Mouse (Mus musculus): ENCODE measurements around the gene Bcl11a.
A peak's percentile ranks its signal among the peaks of the same experiment; 100 is the strongest.

Bcl11a gene

DNA sequence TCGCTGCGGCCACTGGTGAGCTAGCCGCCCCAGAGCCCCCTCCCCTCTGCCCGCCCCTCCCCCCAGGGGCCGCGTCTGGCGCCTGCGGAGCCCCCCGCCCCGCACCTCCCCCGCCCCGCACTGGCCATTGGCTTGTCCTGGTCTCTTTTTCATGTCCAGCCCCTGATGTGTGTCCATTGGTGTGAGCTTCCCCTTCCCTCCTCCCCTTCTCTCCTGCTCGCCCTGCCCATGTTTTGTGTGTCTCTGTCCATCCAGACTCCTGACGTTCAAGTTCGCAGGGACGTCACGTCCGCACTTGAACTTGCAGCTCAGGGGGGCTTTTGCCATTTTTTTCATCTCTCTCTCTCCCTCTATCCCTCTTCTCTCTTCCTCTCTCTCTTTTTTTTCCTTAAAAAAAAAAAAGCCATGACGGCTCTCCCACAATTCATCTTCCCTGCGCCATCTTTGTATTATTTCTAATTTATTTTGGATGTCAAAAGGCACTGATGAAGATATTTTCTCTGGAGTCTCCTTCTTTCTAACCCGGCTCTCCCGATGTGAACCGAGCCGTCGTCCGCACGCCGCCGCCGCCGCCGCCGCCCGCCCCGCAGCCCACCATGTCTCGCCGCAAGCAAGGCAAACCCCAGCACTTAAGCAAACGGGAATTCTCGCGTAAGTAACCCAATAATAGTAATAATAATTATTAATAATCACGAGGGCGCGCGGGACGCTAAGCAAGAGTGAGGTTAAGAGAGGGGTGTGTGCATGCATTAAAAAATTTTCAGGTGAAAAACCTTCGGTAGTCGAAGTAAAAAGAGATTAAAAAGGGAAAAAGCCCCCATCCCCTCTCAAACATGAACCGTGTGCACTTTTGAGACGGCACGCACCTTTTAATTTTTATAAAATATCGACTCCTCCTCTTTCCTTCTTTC, at the start of gene Bcl11a:
Bcl11a (plus strand) TSS at position 262 of the 911 bp plus-strand sequence.
- peak; percentile 38 for DNase-seq (ENCODE audit: low spot score)

DNA sequence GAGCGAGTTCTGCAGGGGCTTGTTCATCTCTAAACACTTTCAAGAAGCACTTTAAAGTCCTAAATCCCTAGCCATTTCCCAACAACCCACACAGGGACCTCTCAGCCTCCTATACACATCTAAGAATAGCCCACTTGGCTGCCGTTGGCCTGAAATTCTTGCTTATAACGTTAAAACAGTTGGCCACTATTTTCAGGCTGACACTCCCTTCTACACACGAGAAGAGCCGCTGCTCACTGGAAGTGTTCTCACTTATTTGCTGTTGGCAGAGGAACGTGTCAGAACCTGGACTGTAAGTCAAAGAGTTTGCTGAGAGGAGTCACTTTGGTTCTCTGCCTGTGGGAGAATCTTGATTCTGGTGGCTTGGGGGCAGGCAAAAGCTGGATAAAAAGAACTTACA, 33.8 kb upstream of the Bcl11a start:
- DNase-seq (ENCODE audit: low spot score) = no peak

DNA sequence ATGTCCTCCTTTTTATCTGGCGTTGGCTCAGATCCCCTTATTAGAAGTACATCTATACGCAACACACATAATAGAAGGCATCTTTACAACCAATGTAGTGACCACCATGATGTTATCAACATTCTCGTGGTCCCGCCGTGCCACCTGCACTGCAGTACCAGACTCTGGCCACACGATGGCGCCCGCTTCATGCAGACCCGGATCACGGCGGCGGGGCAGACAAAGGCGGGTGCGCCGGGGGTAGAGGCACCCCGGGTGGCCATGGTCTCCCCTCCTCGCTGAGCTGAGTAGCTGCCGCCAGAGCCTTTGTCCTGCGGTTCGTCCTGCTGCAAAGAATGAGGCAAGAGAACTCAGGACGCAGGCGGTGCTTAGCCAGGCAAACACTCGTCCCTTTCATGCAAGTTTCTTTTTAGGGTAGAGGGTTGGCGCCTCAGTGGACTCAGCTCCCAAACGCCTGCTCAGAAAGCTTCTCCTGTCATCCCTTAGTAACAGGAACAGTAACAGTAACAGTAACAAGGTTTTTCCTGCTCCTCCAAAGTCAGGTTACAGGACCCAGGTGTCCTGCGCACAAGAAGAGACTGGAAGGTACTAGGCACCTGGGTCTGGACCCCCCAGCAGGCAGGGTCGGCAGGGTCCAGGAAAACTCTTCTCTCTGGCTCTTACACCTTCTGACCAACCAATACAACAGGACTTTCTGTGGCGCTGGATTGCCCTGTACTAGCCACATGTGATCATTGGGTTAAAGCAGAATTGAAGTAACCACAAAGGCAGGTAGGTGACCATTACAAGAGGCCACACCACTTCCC, 28.4 kb upstream of the Bcl11a start:
- DNase-seq (ENCODE audit: low spot score) = peak; percentile 62

DNA sequence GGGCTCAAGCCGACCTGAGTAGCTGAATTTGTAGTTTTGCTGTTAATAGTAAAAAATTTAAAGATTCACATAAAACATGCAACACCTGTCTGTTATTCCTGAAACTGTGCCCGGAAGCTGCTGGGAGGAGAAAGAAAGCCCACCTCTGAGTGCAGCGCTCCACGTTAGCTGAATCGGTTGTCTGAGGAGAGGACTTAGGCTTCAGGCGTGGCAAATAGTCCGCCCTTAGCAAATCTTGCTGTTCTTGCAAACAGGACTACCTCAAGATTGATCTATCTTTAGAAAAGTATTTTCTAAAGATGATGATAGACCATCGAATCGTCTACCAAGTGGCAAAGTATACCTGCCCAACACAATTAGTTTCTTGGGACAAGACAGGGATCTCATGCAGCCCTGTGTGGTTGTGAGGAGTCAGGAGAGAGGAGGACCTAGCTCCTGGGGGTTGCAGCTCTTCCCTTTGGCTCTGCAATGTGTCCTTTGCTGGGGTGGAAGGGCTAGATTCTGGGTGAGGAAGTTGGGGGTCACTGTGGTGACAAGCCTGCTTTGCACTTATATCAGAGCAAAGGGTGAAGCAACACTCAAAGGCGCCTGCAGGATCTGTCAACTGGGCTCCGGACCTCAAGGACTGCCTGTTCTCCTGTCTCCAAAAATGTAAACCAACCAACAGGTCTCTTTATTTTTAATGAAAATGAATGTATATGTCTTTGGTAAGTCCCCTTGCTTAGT, 27.7 kb upstream of the Bcl11a start:
- no peak for DNase-seq (ENCODE audit: low spot score)

DNA sequence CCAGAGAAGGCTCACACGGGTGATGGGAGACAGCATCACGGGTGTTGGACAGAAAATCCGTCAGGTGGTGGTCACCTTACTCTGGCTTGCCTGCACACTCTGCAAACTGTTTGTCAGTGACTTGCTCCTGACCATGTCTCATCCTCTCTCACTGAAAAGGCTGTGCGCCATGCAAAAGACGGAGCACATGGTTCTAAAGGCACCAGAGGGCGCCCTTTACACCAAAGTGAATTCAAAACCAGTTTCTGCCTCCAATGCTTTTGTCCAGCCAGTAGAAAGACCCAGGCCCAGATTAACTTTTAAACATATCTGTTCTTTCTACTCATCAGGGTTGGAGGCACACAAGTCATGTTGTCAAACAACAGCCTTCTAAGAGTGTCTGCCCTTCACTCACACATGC, 25.0 kb upstream of the Bcl11a start:
- no peak for DNase-seq (ENCODE audit: low spot score)

DNA sequence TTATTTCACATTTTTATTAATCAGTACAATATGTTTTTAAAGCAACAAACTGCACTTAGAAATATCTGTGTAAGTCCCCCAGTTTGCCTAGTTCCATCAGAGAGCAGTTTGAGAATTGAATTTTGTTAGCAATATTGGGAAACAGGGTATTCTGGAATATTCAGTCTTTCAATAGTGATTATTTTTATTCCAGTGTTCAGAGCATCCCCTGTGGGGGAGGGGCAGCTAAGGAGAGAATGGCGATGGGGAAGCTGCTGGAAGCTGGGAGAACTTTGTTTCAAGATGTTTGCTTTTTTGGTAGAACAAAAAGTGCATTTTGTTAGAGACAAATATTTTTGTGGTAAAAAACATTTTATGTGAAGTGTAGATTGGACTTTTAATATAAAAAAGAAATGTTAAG, 18.7 kb upstream of the Bcl11a start:
- DNase-seq (ENCODE audit: low spot score) = no peak

DNA sequence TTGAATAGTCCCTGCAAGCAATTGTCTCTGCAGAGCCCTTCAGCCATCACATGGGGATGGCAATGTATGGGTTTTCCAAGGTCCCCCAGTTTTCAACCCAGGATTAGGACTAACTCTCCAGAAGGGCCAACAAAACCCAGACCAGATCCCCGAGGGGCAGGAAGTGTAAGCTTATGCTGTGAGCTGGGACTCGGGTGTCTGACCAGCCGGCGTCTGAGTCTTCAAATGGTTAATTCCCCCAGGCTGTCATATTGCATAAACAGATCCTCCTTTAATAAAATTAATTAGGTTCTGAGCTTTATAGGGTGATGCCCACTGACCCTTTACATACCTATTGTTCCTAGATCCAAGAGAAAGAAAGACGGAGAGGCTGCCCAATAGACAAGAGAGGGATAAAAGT, 17.4 kb upstream of the Bcl11a start:
- DNase-seq (ENCODE audit: low spot score) = no peak

DNA sequence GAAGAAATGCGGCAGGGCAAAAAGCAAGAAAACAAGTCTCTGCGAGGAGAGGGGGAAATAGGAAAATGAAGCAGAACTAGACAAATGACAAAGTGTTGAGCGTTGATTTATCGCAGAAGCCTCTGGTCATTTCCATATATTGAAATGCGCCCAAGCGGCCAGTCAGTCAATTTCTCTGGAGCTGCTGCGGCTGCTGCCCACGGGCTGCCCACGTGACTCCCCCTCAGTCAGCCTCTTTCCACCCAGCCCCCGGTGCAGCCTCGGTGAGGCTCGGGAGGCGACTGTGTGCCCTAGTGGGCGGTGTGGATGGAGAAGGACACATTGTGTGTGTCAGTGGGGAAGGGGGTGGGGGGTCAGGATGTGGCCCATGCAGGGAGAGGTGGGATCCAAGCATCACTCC, 16.0 kb upstream of the Bcl11a start:
- no peak for DNase-seq (ENCODE audit: low spot score)

DNA sequence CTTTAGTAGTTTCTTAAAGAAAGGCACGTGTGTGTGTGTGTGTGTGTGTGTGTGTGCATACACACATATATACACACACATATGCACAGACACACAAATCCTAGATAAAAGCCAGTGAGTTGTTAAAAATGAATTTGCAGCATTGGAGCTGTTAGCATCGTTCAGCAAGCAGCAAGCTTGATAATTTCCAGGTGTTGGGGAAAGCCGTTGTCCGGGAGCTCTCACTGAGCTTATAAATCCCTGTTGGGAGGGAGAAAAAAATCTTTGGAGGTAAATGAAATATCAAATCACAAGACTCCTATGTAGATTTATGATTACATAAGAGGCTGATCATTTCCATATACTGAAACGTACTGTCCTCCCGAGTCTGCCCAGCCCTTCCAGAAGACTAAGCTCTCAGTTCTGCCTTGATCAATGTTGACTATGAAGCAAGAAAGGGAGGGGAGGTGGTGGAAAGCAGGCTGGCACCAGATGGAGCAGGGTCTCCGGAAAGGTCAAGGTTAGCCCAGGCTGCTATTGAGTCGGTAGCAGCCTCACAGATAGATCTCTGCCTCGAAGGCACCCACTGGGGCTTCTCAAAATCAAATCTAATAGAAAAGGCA, 15.3 kb upstream of the Bcl11a start:
- no peak for DNase-seq (ENCODE audit: low spot score)

DNA sequence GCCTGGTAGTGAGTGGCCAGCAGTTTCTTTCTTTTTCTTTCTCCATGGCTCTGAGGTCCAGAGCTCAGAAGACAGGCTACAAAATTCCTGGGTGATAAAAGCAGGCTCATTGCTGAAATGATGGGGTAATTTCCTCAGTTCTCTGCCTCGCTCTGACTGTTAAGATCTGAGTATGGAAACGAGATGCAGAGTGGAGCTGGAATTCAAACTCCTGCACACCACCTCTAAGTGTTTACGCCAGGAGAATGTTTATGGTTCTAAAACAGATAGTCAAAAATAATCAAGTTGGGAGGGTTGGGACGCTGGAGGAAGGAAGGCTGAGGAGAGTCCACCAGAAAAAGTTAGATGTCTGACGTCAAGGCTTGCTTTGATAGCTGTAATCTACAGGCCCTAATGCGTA, 13.6 kb upstream of the Bcl11a start:
- DNase-seq (ENCODE audit: low spot score) = no peak

DNA sequence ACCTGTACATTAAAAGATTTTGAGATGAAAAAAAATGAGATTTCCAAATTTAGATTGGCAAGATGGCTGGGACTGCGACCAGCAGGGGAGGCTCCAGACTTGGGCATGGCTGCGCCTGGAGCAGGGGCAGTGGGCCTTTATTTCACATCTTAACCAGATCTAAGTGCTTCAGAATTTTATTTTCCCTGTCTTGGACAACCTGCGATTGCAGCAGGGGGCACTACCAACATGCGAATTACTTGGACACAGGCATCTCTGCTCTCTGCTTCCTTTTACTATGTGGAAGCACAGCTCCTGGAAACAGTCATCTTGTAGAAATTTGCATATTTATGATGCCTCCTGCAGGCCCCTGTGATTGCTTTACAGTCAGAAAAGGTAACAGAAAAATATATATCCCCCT, 12.5 kb upstream of the Bcl11a start:
- no peak for DNase-seq (ENCODE audit: low spot score)

DNA sequence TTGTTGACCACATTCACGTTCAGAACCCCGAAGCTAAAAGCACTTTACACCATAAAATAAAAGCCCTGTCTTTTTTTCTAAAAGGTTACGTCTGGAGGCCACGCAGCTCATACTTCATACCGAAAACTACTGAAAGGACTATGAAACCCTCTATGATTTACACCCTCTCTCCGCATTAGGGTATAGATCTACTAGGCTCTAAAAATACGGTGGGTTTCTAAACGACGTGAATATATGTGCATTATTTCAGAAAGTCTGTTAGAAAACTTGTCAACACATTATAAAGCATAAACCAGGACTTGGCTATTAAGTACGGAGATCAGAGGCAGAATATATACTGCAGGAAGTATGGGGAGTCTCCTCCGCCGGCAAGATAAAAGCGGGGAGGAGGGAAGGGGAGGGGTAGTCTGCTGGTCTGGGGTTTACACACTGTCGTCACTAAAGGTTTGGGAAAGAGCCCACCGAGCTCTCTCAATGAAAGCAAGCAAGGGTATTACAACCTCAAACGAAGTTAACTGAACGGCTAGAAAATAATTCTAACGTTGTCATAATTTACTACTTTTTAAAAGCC, 3.8 kb upstream of the Bcl11a start:
- no peak for DNase-seq (ENCODE audit: low spot score)

DNA sequence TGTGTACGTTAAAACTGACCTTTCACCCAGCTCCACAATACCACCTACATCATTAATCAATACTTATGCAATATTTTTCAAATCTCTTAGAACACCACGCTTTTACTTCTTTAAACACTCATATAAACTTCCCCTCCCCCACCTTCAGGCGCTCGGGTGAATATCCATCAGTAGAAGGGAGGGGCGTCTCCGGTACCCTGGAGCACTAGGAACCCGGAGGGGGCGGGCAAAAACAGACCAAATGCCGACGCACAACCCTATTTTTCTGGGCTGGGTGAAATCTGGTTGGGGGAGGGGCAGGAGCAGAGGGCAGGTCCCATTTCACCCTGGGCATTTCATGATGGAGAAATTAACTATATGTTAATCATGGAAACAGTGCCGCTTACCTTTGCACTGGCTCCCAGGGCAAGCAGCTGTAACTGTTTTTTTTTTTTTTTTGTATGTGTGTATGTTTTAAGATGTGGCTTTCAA, 3.2 kb upstream of the Bcl11a start, which contains the start of gene A830031A19Rik:
A830031A19Rik (minus strand) TSS at position 421 of the 471 bp plus-strand sequence.
- no peak for DNase-seq (ENCODE audit: low spot score)

DNA sequence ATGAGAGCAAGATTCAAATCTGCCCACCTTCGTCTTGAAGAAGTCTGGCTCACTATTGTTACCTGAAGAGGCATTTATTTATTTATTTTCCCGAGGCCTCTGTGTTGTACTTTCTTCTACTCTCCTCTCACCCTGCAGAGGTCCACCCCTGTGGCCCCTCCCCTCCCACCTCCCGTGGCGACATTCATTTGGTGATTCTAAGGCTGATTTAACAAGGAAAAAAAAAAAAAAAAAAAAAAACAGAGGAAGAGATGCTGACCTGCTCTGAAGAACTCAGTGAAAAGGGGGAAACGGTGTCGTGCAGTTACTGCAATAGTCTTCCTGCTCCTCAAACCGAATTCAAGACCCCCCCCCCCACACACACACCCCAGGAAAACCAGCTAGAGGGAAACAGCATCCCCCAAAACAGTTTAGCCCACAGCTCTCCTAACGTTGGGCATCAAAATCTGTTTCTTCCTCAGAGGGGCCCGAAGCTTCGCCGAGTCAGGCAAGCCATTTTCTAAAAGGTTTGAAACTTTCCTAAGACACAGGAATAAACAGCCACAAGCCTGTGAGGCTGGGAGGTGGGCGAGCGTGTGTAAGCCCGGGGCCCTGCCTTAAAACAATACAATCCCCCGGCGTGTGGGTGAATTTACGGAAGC, 2.2 kb upstream of the Bcl11a start:
- DNase-seq (ENCODE audit: low spot score) = no peak

DNA sequence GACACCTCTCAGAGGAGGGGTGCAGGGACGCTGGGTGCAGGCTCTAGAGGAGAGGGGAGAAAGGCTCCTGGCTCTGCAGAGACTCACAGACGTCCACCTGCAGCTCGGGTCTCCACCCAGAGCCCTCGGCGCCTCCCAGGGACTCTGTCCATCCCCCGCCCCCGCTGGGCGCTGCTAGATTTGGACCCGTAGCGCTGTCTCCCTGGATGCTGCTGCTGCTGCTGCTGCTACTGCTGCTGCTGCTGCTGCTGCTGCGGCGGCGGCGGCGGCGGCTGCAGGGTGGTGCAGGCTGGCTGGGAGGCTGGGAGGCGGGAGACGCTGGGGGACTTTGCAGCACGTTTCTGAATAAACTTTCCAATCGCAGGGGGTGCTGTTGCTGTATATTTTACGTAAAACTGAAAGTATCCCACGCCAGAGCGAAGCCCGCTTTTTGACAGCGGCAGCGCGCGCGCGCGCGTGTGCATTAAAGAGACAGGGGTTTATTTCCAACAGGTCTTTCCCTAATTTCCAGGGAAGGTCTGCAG, 1.7 kb upstream of the Bcl11a start:
- peak; percentile 46 for DNase-seq (ENCODE audit: low spot score)

DNA sequence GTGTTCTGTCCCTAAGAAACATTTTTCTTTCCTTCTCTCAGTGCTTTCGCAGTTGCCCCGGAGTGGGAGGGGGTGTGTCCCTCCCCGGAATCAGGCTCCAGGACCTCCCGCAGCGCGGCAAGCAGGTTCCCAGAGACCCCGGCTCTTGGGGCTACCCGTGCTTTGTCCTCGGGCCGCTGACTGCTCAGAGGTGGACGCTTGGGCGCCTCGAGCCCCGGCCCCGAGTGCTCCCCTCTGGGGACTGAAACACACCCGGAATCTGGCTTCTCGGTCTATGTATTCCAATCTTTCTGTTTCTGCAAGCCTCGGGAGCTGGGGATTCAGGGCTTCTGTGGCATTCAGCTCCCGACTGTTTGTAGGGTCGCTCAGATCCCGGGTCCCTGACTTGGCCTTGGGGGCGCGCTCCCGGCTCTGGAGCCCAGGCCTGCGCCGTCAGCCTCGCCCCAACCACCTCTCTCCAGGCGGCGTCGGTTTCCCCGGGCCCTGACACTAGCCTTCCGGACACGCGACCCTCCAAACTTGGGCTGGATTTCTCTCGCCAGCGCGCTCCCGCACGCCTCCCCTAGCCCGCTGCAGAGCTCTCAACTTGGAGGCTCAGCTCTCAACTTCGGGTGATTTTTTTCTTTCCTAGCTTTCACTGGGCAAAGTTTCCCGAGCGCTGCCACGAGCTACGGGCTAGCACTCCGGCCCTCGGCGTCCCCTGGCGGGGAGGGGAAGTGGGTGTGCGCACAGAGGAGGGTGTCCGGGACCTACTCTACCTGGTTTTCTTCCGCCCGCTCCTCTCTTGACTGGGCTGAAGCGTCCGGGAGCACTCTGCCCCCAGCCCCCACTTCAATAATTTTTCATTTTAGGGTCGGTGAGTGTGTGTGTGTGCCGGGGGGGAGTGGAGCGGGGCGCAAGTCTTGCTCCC, 780 bp upstream of the Bcl11a start:
- peak; percentile 40 for DNase-seq (ENCODE audit: low spot score)

DNA sequence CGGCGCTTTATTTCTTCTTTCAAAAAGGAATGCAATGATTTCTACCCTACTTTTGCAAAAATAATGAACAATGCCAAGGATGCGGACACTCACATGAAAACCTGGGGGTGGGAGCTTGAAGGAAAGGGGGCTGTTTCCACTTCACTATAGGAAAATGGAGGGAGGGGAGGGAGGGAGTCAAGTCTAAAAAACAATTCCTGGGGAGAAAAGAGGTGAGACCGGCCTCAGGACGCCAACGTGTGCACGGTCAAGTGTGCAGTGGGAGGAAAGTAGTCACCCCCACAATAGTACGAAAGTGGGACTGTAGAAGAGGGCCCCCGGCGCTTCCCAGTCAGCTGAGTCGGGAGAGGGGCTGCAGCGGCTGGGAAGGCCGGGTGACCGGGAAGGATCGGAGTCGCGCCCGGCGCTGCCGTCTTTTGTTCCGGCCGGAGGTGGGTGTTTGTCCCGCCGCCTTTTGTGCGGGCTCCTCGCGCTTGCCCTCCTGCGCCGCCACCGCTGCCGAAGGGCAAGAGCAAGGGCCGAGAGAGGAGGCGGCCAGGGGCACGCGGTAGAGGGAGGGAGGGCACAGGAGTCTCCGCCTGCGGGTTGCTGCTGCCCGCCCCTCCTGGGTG, 955 bp downstream of the Bcl11a start:
- peak; percentile 14 for DNase-seq (ENCODE audit: low spot score)

DNA sequence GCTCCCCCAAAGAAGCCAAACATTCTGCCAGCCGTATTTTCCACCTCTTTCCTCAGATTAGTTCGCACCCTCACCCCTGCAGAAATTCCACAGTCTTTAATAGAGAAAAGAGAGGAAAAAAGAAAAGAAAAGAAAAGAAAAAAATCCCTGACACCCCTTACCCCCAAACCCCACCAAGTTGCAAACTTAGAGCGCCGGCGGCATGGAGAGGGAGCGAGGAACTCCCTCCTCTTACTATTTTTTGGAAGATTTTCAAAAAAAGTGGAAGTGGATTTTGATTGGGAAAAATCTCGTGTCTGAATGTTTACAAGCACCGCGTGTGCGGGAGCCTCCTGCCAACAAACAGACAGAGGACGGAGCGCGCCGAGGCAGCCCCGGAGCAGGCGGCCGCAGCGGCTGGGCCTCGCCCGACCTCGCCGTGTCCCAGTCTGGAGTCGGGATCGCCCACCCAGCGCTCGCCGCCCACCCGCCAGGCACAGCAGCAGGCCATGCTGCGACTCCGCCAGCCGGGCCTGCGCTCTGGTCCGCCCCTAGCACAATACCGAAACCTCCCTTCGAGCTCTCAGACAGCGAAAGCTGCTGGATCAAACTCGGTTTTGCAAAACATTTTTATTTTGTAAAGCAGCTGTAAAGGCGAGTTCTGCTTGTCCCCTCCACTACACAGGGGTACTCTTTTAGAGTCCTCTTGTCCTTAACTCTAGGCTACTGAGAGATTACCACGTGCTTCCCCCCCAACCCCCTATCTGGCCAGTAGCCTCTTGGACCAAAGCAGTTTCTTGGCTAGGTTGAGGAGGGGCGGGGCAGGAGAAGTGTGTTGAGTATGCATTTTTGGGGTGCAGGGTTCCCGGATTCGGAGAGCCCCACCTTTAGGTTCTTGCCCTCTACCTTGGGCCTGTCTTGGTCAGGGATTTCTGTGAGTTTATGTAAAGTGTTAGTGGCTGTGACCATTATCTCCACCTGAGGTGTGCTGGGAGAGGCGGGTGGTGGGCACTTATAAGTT, 1.8 kb downstream of the Bcl11a start:
- DNase-seq (ENCODE audit: low spot score) = peak; percentile 4
